Mouse (Mus musculus) small intestine, adult 2 months (tissue): ENCODE measurements around the gene Ank. TPM values are rescaled to one million over a fixed set of nuclear protein-coding genes. Genes with fewer than 3 reads are reported as not detected.

Source experiments
- H3K27ac ChIP-seq: fragments of 200-500 bp; 2 replicates; pipeline ENCODE4 v1.5.1; 2012; ENCODE audit warnings: low read depth, low read length, control low read depth, inconsistent platforms; ENCODE audit not compliant: insufficient read depth
- H3K27me3 ChIP-seq: fragments of 200-500 bp; 2 replicates; pipeline ENCODE4 v1.6.1; 2012; ENCODE audit warnings: mild to moderate bottlenecking, moderate library complexity, low read length, inconsistent platforms; ENCODE audit not compliant: control insufficient read depth, insufficient read depth
- H3K36me3 ChIP-seq: fragments of 200-500 bp; 2 replicates; pipeline ENCODE4 v1.6.1; 2012; ENCODE audit warnings: mild to moderate bottlenecking, low read length, control low read depth, inconsistent platforms; ENCODE audit not compliant: control insufficient read depth, insufficient read depth
- H3K4me1 ChIP-seq: fragments of 200-500 bp; 2 replicates; pipeline ENCODE4 v1.6.1; 2012; ENCODE audit warnings: low read length, inconsistent platforms, mixed read lengths; ENCODE audit not compliant: control insufficient read depth, insufficient read depth, insufficient read length
- H3K4me3 ChIP-seq: fragments of 200-500 bp; 2 replicates; pipeline ENCODE4 v1.5.1; 2012; ENCODE audit warnings: low read depth, mild to moderate bottlenecking, control low read depth, inconsistent platforms, low read length, moderate library complexity
- CTCF ChIP-seq: fragments of 200-500 bp; IDR thresholded peaks from 2 replicates; pipeline ENCODE4 v1.5.1; 2012; ENCODE audit warnings: low read depth, mild to moderate bottlenecking, control low read depth, inconsistent platforms, low read length, moderate library complexity, mixed read lengths; ENCODE audit not compliant: insufficient replicate concordance, insufficient read length; ENCODE audit errors: extremely low read depth
- POLR2A ChIP-seq: fragments of 200-500 bp; IDR thresholded peaks from 2 replicates; pipeline ENCODE4 v1.6.1; 2012; ENCODE audit warnings: low read depth, mild to moderate bottlenecking, control low read depth, inconsistent platforms, low read length, moderate library complexity
- WGBS: fragments of 180-500 bp; shearing (Covaris S2); methylation state at CpG from one replicate; pipeline ENCODE4 v1.1.7; 2018; 5-methylcytosine and 5-hydroxymethylcytosine counted together
- polyA plus RNA-seq: library from polyadenylated mRNA; depleted of rRNA; stranded (reverse); fragments of >200 nt; gene quantifications from 2 replicates; pipeline ENCODE4 v1.2.3, GENCODE M21; 2012

Ank gene
- polyA plus RNA-seq, 1 experiment = 29.3 TPM

DNA sequence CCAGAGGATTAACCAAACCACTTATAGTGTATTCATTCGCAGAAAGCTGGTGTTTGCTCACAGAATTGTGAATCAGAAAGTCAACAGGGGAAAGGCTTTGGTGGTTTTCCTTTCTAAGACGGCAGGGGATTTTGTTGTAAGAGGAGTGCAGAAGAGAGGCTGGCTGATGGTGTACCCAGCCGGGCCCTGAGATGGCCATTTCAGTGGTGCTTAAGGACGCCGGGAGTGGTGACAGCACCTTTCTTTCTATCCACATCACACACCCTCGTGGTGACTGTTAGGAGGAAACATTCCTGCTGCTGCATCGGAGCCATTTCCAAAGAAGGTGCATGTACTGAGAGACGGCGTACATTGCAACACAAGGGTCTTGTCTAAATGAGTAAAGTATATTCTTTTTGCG lies 78.7 kb downstream of the Ank start:
- Histone ChIP-seq H3K27ac (no peak overlapping the region), H3K4me3 (no peak overlapping the region), H3K27me3 (no peaks in the 10 kb centered on the region), H3K4me1 (peaks cover 6% of the 10 kb centered on the region; the same call in 1 of the 2 replicates), H3K36me3 (peaks cover 7% of the 10 kb centered on the region; the same call in 1 of the 2 replicates)
- WGBS = 92% methylated on average over 10 of the region's 10 CpGs
- TF ChIP-seq CTCF (no peak), POLR2A (no peak)

DNA sequence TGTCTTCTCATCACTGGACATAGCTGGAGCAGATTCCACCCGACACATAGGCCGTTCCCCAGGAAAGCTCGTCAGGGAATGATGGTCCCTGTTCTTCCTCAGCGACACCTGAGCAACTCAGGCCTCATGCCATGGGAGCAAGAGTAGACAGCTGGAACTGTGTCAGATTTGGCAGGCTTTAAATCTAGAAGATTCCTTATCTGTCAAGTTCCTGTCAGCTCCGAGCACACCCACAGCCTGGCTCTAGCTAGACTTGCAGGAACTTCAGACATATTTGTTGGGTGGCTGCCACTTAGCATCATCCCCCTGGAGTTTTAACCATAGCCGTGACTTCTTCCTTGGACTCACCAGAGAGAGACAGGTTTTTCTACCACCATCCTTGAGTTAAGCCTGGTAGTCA lies 81.6 kb downstream of the Ank start:
- Histone ChIP-seq H3K27ac (no peak overlapping the region), H3K4me3 (no peak overlapping the region), H3K4me1 (peaks cover 6% of the 10 kb centered on the region; the same call in 1 of the 2 replicates), H3K27me3 (no peaks in the 10 kb centered on the region), H3K36me3 (peaks cover 7% of the 10 kb centered on the region; the same call in 1 of the 2 replicates)
- 86% methylated on average over 6 of the region's 6 CpGs for WGBS
- TF ChIP-seq CTCF (no peak), POLR2A (no peak)

DNA sequence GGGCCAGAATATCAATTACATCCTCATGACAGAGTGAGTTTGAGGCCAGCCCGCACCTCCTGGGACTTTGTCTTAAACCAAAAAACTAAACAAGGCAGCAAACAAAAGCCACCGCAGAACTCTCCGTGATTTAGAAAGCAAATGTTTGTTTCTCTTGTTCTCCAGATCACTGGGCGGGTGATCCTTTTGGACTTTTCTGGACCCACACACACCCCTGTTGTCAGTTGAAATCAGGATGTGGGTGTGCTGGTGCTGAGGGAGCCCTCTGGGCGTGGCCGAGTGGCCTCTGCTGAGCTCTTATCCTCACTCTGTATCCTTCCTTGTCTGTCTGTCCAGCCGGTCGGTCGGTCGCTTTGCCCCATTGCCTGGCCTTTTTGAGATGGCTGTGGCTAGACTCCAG lies 82.6 kb downstream of the Ank start:
- TF ChIP-seq CTCF = no peak
- no peak for TF ChIP-seq POLR2A
- Histone ChIP-seq H3K36me3 (peaks cover 7% of the 10 kb centered on the region; the same call in 1 of the 2 replicates), H3K4me3 (no peak overlapping the region), H3K27ac (no peak overlapping the region), H3K4me1 (peaks cover 6% of the 10 kb centered on the region; the same call in 1 of the 2 replicates), H3K27me3 (no peaks in the 10 kb centered on the region)
- 77% methylated on average over 10 of the region's 10 CpGs for WGBS

DNA sequence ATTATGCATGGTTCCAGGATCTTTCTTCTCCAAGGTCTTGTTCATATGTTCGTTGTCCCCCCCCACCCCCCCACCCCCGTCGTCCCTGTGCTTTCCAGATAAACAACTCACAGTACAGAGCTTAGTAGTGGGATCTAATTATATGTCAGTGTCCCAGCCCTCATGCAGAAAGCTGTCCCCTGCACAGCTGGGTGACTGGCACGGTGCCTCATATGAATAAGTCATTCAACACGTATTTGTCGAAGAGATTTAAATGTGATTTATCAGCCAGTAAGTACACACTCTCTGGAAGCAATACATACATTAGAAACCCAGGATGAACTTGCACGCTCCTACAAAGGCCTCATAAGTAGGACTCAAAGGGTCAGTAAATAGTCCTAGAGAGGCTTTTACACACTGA lies 83.4 kb downstream of the Ank start:
- TF ChIP-seq CTCF (no peak), POLR2A (no peak)
- no peak overlapping the region for H3K27ac ChIP-seq
- no peak overlapping the region for H3K4me3 ChIP-seq
- no peaks in the 10 kb centered on the region for H3K27me3 ChIP-seq
- peaks cover 10% of the 10 kb centered on the region for H3K36me3 ChIP-seq
- peaks cover 6% of the 10 kb centered on the region; the same call in 1 of the 2 replicates for H3K4me1 ChIP-seq
- WGBS = 55% methylated on average over 7 of the region's 7 CpGs

DNA sequence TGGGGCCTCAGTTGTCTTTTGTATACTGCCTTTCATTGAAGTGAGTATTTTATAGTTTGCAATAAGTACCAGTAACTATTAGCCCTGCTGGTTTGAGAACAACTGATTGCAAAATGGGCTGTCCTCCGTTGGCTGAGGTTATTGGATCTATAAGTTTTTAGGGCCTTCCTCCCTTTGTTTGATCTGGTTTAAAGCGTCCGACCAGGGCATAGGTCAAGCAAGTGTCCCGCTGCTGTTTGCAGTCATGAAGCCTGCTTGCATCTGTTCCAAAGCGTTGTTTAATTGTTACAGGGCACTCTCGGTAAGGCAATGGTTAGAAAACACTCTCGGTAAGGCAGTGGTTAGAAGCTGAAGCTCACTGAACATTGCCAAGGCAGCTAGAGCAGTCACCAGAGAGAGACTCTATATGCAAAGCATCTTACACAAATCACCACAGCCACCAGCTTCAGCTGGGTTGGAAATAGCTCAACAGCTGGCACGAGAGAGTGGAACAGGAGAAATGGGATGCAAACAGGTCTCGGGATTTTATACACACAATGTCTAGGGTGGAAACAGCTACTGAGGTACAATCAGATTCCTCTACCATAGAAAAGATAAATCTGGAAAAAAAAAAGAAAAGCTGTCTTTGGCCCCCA lies 84.0 kb downstream of the Ank start:
- H3K27ac ChIP-seq = no peak overlapping the region
- TF ChIP-seq POLR2A (no peak), CTCF (no peak)

DNA sequence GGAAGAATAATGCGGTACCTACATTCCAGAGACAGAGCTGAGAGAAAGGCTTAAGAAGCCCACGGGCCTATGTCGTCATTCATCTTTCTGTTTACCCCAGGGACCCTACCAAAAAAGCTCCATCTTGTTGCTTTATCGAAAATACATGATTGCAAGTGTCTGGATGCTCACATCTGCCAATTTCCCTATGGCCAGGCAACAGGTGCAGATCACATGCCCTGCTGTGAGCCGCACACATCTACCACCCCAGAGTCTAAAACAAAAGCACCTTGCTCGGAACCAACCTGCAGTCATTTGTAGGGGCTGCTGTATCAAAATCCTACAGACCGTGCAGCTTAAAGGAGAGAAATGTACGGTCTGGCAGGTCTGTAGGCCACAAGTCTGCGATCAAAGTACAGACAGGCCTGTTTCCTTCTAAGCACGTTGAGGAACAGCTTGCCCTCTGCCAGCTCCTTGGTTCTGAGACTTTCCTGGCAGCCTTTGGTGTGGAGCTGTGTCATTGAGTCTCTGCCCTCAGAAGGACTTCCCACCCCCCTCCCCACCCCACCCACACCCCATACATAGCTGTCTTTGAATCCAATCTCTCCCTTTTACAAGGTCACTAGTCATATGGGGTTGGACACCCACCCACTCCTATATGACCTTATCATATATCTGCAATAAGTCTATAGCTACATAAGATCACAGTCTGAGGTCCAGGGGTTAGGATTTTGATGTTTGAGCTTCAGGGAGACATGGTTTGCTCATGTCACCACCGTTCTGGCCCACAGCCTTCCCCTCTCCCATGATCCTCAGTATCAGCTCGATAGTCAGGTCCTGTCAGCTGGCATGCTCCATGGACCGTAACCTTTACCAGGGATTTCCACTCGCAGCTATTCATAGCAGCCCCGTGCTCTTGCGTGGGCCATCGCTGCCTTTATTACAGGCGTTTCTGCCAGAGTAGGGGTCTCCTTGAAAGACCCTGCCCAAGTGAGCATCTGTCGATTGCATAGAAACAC lies 84.9 kb downstream of the Ank start:
- H3K27me3 ChIP-seq = no peaks in the 10 kb centered on the region
- peaks cover 6% of the 10 kb centered on the region; the same call in 1 of the 2 replicates for H3K4me1 ChIP-seq
- peaks cover 4% of the 10 kb centered on the region for H3K36me3 ChIP-seq
- TF ChIP-seq CTCF = no peak
- no peak for TF ChIP-seq POLR2A
- WGBS = 84% methylated on average over 19 of the region's 19 CpGs
- no peak overlapping the region for H3K27ac ChIP-seq
- no peak overlapping the region for H3K4me3 ChIP-seq

More for the DNA sequence above, 84.0 kb downstream of the Ank start:
- Histone ChIP-seq H3K27me3 (no peaks in the 10 kb centered on the region), H3K4me1 (peaks cover 6% of the 10 kb centered on the region; the same call in 1 of the 2 replicates), H3K4me3 (no peak overlapping the region), H3K36me3 (peaks cover 9% of the 10 kb centered on the region)
- 55% methylated on average over 9 of the region's 9 CpGs for WGBS
